In genomic region chr19:55925804-55926521, GRCm38 (mm10) we compare ENCODE assay signal across 12 mouse cellular contexts.
DNase-seq lines count a peak whose midpoint lies in the region; ATAC-seq lines count a peak whose summit lies in the region.
"Had no signal": no experiment of that assay in that cellular context is flagged by ENCODE, and none has a peak within 500 bp of the region (broad histone marks: within the 10 kb centered on the region; RNA-seq: fewer than 3 reads in every experiment).

No protein-coding gene starts in this region.

- H3K27ac ChIP-seq in embryonic facial prominence, embryonic 10.5 days (replicated peaks) = peak overlapping the region; percentile 51
- H3K27ac ChIP-seq in liver, embryonic 13.5 days = peak overlapping the region; percentile 99
- H3K27ac ChIP-seq: embryonic facial prominence, embryonic 12.5 days; layer of hippocampus, adult 2 months had no signal

- ATAC-seq in liver, embryonic 13.5 days (ENCODE audit: low read depth) = peak; percentile 83

- peak overlapping the region; percentile 70 for H3K4me2 ChIP-seq in liver, embryonic 13.5 days
- H3K4me2 ChIP-seq: embryonic facial prominence, embryonic 12.5 days had no signal

- WGBS in embryonic facial prominence, embryonic 10.5 days = 88% methylated on average over 16 of the region's 16 CpGs
- 55% methylated on average over 16 of the region's 16 CpGs for WGBS in liver, embryonic 13.5 days (ENCODE audit: insufficient replicate concordance)

- peak overlapping the region; percentile 86 for H3K9ac ChIP-seq in liver, embryonic 13.5 days
- H3K9ac ChIP-seq: embryonic facial prominence, embryonic 12.5 days had no signal

- H3K27me3 ChIP-seq in embryonic facial prominence, embryonic 10.5 days (replicated peaks; ENCODE audit: low read depth, poor library complexity, severe bottlenecking) = no peaks in the 10 kb centered on the region
- H3K27me3 ChIP-seq in liver, embryonic 13.5 days = no peaks in the 10 kb centered on the region
- H3K27me3 ChIP-seq: embryonic facial prominence, embryonic 12.5 days had no signal

- no peaks in the 10 kb centered on the region for H3K9me3 ChIP-seq in embryonic facial prominence, embryonic 10.5 days
- H3K9me3 ChIP-seq in liver, embryonic 13.5 days (replicated peaks) = no peaks in the 10 kb centered on the region
- H3K9me3 ChIP-seq: embryonic facial prominence, embryonic 12.5 days had no signal

- DNase-seq in ovary, postnatal 36 days (ENCODE audit: low spot score) = peak; percentile 36
- DNase-seq in ovary, adult 18-20 months (ENCODE audit: low spot score) = no peak
- no peak for DNase-seq in embryonic facial prominence, embryonic 10.5 days (ENCODE audit: low spot score)
- DNase-seq in liver, embryonic 13.5 days = no peak
- peak; percentile 56 for DNase-seq in testis, postnatal 10 days (ENCODE audit: low spot score)
- DNase-seq in adrenal gland, adult (ENCODE audit: inconsistent age in 2 of 2, low spot score in 1 of 2) = no peak
- no peak for DNase-seq in kidney, postnatal 4 days
- DNase-seq: gastrocnemius, postnatal 25 days; lung, adult 18-20 months had no signal

- peaks cover 80% of the 10 kb centered on the region for H3K36me3 ChIP-seq in embryonic facial prominence, embryonic 10.5 days (replicated peaks)
- peaks cover 9% of the 10 kb centered on the region for H3K36me3 ChIP-seq in liver, embryonic 13.5 days

- peaks cover 18% of the 10 kb centered on the region for H3K4me1 ChIP-seq in embryonic facial prominence, embryonic 10.5 days
- H3K4me1 ChIP-seq in liver, embryonic 13.5 days (replicated peaks) = peaks cover 70% of the 10 kb centered on the region
- H3K4me1 ChIP-seq: embryonic facial prominence, embryonic 12.5 days had no signal

- no peak overlapping the region for H3K4me3 ChIP-seq in embryonic facial prominence, embryonic 10.5 days
- peak overlapping the region; percentile 66 for H3K4me3 ChIP-seq in liver, embryonic 13.5 days (replicated peaks)
- H3K4me3 ChIP-seq: embryonic facial prominence, embryonic 12.5 days; layer of hippocampus, adult 2 months; myocyte had no signal

Comparison
In these comparisons a context has a peak if more than half of its experiments do, and no peak if none do; other contexts are left out.
1. DNase-seq: peak in ovary, postnatal 36 days (single experiment) and testis, postnatal 10 days (single experiment); none in ovary, adult 18-20 months (single experiment), embryonic facial prominence, embryonic 10.5 days (single experiment), liver, embryonic 13.5 days (single experiment), adrenal gland, adult (0 of 2) and kidney, postnatal 4 days (0 of 2).